Mouse (Mus musculus): ENCODE measurements around the gene Olfr948. TPM values are rescaled to one million over a fixed set of nuclear protein-coding genes. Genes with fewer than 3 reads are reported as not detected.

The Olfr948 gene
- polyA plus RNA-seq (2012; fragmentation: generic; extraction: Trizol), result not detected

DNA sequence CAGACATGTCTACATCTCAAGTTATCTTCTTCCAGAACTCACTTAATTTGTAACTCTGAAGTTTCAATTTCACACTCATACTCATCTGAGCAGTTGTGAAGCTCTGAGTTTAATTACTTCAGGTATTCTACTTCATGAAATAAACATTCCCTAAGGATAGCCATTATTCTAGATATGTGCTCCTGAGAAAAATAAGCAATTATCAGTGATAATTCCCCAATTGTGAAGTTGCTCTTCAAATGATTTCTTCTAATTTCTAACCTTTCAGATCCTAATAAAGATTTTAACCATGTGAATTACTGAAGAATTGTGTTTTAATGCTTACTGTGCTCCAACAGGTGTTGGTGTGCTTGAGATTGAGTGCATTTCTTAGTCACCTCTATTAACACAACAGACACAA is at the start of gene Olfr948:
Olfr948 (minus strand) TSS at position 101 of the 400 bp plus-strand sequence.
- H3K36me3 ChIP-seq (ENCODE audit: control insufficient read depth, insufficient read depth), result no peaks in the 10 kb centered on the region
- TF ChIP-seq POLR2A (IDR thresholded peaks at IDR 0.05; ENCODE audit: insufficient read length, low read depth) (no peak), TCF12 (IDR thresholded peaks at IDR 0.05; ENCODE audit: insufficient read depth, poor library complexity, severe bottlenecking) (no peak)
- no peaks in the 10 kb centered on the region for H3K79me2 ChIP-seq (ENCODE audit: control insufficient read depth, insufficient read depth)
- no peaks in the 10 kb centered on the region for H3K27me3 ChIP-seq (ENCODE audit: control insufficient read depth, insufficient read depth, insufficient read length)
- no peak within 1 kb of the TSS for H3K4me2 ChIP-seq (ENCODE audit: low read depth)
- no peak within 1 kb of the TSS for H3K4me3 ChIP-seq
- no peak within 1 kb of the TSS for H3ac ChIP-seq (ENCODE audit: control insufficient read depth, insufficient read length)

DNA sequence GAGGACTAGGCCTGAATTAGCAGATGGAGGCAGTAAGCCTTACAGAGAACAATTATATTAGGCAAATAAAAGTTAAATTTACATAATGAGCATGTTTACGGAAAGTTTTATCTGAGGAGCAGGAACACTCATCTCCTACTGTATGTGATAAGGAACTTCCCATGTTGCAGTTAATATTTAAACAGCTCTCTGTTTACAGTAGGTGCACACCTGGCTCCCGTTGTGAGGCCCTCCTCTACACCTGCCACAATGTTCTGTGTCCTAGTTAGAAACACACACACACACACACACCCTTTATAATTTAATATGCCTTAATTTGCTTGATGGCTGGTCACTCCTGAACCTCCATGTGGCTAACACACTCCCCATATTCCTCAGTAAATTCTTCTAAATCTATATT is 38.7 kb downstream of the Olfr948 start:
- Histone ChIP-seq H3K36me3 (ENCODE audit: control insufficient read depth, insufficient read depth) (no peaks in the 10 kb centered on the region), H3K4me3 (no peak overlapping the region), H3K4me2 (ENCODE audit: low read depth) (no peak overlapping the region), H3K79me2 (ENCODE audit: control insufficient read depth, insufficient read depth) (no peaks in the 10 kb centered on the region), H3ac (ENCODE audit: control insufficient read depth, insufficient read length) (no peak overlapping the region), H3K27me3 (ENCODE audit: control insufficient read depth, insufficient read depth, insufficient read length) (no peaks in the 10 kb centered on the region)
- TF ChIP-seq POLR2A (IDR thresholded peaks at IDR 0.05; ENCODE audit: insufficient read length, low read depth), result no peak
- TF ChIP-seq TCF3 (IDR thresholded peaks at IDR 0.05; ENCODE audit: insufficient read length, low read depth), result no peak
- no peak for TF ChIP-seq USF1 (IDR thresholded peaks at IDR 0.05; ENCODE audit: low read depth)
- no peak for TF ChIP-seq CEBPB (IDR thresholded peaks at IDR 0.05; ENCODE audit: insufficient read depth, poor library complexity, severe bottlenecking)
- TF ChIP-seq SRF (IDR thresholded peaks at IDR 0.05; ENCODE audit: control insufficient read depth, insufficient read length, low read depth), result no peak
- no peak for TF ChIP-seq POLR2AphosphoS2 (IDR thresholded peaks at IDR 0.05; ENCODE audit: insufficient read length, low read depth)
- no peak for TF ChIP-seq REST (IDR thresholded peaks at IDR 0.05; ENCODE audit: insufficient read depth, insufficient read length)
- no peak for TF ChIP-seq MYOG (IDR thresholded peaks at IDR 0.05; ENCODE audit: control insufficient read depth in 1 of 3, insufficient read depth in 1 of 3, insufficient read length in 2 of 3, low read depth in 2 of 3)

GRCm38 (mm10) chr9:39276718-39277117 is 49.1 kb downstream of the Olfr948 start, which contains the start of gene Olfr945:
Gene Olfr945 (minus strand): TSS chr9:39276818.
- Histone ChIP-seq H3K36me3 (ENCODE audit: control insufficient read depth, insufficient read depth) (no peaks in the 10 kb centered on the region), H3K4me3 (no peak within 1 kb of the TSS), H3K79me2 (ENCODE audit: control insufficient read depth, insufficient read depth) (no peaks in the 10 kb centered on the region)

More at GRCm38 (mm10) chr9:39276718-39277117, 49.1 kb downstream of the Olfr948 start, which contains the start of gene Olfr945:
- Histone ChIP-seq H3ac (ENCODE audit: control insufficient read depth, insufficient read length) (no peak within 1 kb of the TSS), H3K4me2 (ENCODE audit: low read depth) (no peak within 1 kb of the TSS), H3K27me3 (ENCODE audit: control insufficient read depth, insufficient read depth, insufficient read length) (no peaks in the 10 kb centered on the region)
- TF ChIP-seq CEBPB (IDR thresholded peaks at IDR 0.05; ENCODE audit: insufficient read depth, poor library complexity, severe bottlenecking) (no peak), POLR2A (IDR thresholded peaks at IDR 0.05; ENCODE audit: insufficient read length, low read depth) (no peak), MYOG (IDR thresholded peaks at IDR 0.05; ENCODE audit: control insufficient read depth in 1 of 3, insufficient read depth in 1 of 3, insufficient read length in 2 of 3, low read depth in 2 of 3) (no peak), POLR2AphosphoS2 (IDR thresholded peaks at IDR 0.05; ENCODE audit: insufficient read length, low read depth) (no peak)

Other genes starting within 250 kb of the Olfr948 start
- not detected for gene Olfr938, start 247.2 kb downstream of the Olfr948 start, polyA plus RNA-seq (2012; fragmentation: generic; extraction: Trizol)
- not detected for gene Olfr27, start 197.9 kb downstream of the Olfr948 start, polyA plus RNA-seq (2012; fragmentation: generic; extraction: Trizol)
- not detected for gene Olfr943, start 159.7 kb downstream of the Olfr948 start, polyA plus RNA-seq (2012; fragmentation: generic; extraction: Trizol)
- not detected for gene Olfr944, start 124.1 kb downstream of the Olfr948 start, polyA plus RNA-seq (2012; fragmentation: generic; extraction: Trizol)
- gene Olfr1537, start 76.1 kb downstream of the Olfr948 start, polyA plus RNA-seq (2012; fragmentation: generic; extraction: Trizol), result not detected
- not detected for gene Olfr945, start 49.2 kb downstream of the Olfr948 start, polyA plus RNA-seq (2012; fragmentation: generic; extraction: Trizol)
- not detected for gene Olfr951, start 61.4 kb upstream of the Olfr948 start, polyA plus RNA-seq (2012; fragmentation: generic; extraction: Trizol)
- gene Olfr952, start 101.1 kb upstream of the Olfr948 start, polyA plus RNA-seq (2012; fragmentation: generic; extraction: Trizol), result not detected
- not detected for gene Olfr954, start 130.7 kb upstream of the Olfr948 start, polyA plus RNA-seq (2012; fragmentation: generic; extraction: Trizol)
- not detected for gene Olfr955, start 145.9 kb upstream of the Olfr948 start, polyA plus RNA-seq (2012; fragmentation: generic; extraction: Trizol)
- gene Olfr44, start 167.9 kb upstream of the Olfr948 start, polyA plus RNA-seq (2012; fragmentation: generic; extraction: Trizol), result not detected
- not detected for gene Olfr957, start 189.8 kb upstream of the Olfr948 start, polyA plus RNA-seq (2012; fragmentation: generic; extraction: Trizol)
- gene Olfr958, start 228.0 kb upstream of the Olfr948 start, polyA plus RNA-seq (2012; fragmentation: generic; extraction: Trizol), result not detected
- not detected for gene Olfr959, start 249.5 kb upstream of the Olfr948 start, polyA plus RNA-seq (2012; fragmentation: generic; extraction: Trizol)

All from myocyte (in vitro differentiated cells).